Mouse (Mus musculus) left cerebral cortex, adult 8-10 months (tissue): ENCODE data around the gene Ptpn23. TPM values are rescaled to one million over a fixed set of nuclear protein-coding genes. Genes with fewer than 3 reads are reported as not detected.
"Not testable (repeated sequence)": the region's sequence is repeated elsewhere in the genome, so short reads cannot be mapped to it uniquely, and the experiment has no call there.

ENCODE experiments used
- DNase-seq, 2 experiments: peaks; one replicate each; pipeline ENCODE4 v3.0.0; 2022; ENCODE audit warnings: low spot score in 2 of 2
- total RNA-seq, 4 experiments: library from RNA; stranded (reverse); gene quantifications; 2 replicates each; pipeline ENCODE4 v1.2.4; 2022

Ptpn23 gene
- total RNA-seq, 4 experiments from 2014 or later: 48.3 to 55.0 (median 50.0) TPM

- DNase-seq: no peak
Measured at GRCm38 (mm10) chr9:110384369-110384929, 23.6 kb downstream of the Ptpn23 start.

GRCm38 (mm10) chr9:110381292-110381691 lies 26.7 kb downstream of the Ptpn23 start:
- no peak for DNase-seq

- DNase-seq: no peak
Measured at GRCm38 (mm10) chr9:110380662-110381061, 27.4 kb downstream of the Ptpn23 start.

- no peak for DNase-seq
Measured at GRCm38 (mm10) chr9:110379361-110379760, 28.7 kb downstream of the Ptpn23 start.

GRCm38 (mm10) chr9:110377655-110378054 lies 30.4 kb downstream of the Ptpn23 start:
- DNase-seq: not testable (repeated sequence)

GRCm38 (mm10) chr9:110375668-110376067 lies 32.3 kb downstream of the Ptpn23 start:
- DNase-seq: no peak

- DNase-seq: no peak
Measured at GRCm38 (mm10) chr9:110373871-110374270, 34.1 kb downstream of the Ptpn23 start.

GRCm38 (mm10) chr9:110369860-110370259 lies 38.2 kb downstream of the Ptpn23 start:
- DNase-seq: no peak

GRCm38 (mm10) chr9:110366746-110367145 lies 41.3 kb downstream of the Ptpn23 start:
- no peak for DNase-seq

GRCm38 (mm10) chr9:110362337-110362736 lies 45.7 kb downstream of the Ptpn23 start:
- no peak for DNase-seq

- no peak for DNase-seq
Measured at GRCm38 (mm10) chr9:110361299-110361698, 46.7 kb downstream of the Ptpn23 start.

GRCm38 (mm10) chr9:110358341-110358740 lies 49.7 kb downstream of the Ptpn23 start:
- DNase-seq: no peak

- no peak for DNase-seq
Measured at GRCm38 (mm10) chr9:110351932-110352632, 55.9 kb downstream of the Ptpn23 start.

GRCm38 (mm10) chr9:110351350-110351749 lies 56.7 kb downstream of the Ptpn23 start:
- no peak for DNase-seq

GRCm38 (mm10) chr9:110350612-110351011 lies 57.4 kb downstream of the Ptpn23 start:
- no peak for DNase-seq

- DNase-seq: no peak
Measured at GRCm38 (mm10) chr9:110350188-110350587, 57.8 kb downstream of the Ptpn23 start.

- no peak for DNase-seq
Measured at GRCm38 (mm10) chr9:110348899-110349298, 59.1 kb downstream of the Ptpn23 start.

GRCm38 (mm10) chr9:110345057-110345739 lies 62.8 kb downstream of the Ptpn23 start:
- no peak for DNase-seq

GRCm38 (mm10) chr9:110343805-110344204 lies 64.2 kb downstream of the Ptpn23 start:
- no peak for DNase-seq

- DNase-seq: no peak
Measured at GRCm38 (mm10) chr9:110342008-110342407, 66.0 kb downstream of the Ptpn23 start.

GRCm38 (mm10) chr9:110340037-110340750 lies 67.8 kb downstream of the Ptpn23 start:
- DNase-seq: no peak
